In genomic region chr2:73657151-73657550, GRCm38 (mm10) we compare ENCODE assay signal across 8 mouse cellular contexts.
DNase-seq lines count a peak whose midpoint lies in the region; ATAC-seq and TF ChIP-seq lines count a peak whose summit lies in the region.

No protein-coding gene starts in this region.

- WGBS in heart, embryonic 12.5 days = 54% methylated on average over 7 of the region's 7 CpGs
- WGBS in lung, embryonic 14.5 days = 31% methylated on average over 7 of the region's 7 CpGs
- WGBS in stomach, embryonic 15.5 days = 47% methylated on average over 7 of the region's 7 CpGs
- WGBS in liver, embryonic 11.5 days = 71% methylated on average over 7 of the region's 7 CpGs

- no peaks in the 10 kb centered on the region for H3K27me3 ChIP-seq in heart, embryonic 12.5 days (replicated peaks)
- H3K27me3 ChIP-seq in lung, embryonic 14.5 days (ENCODE audit: insufficient read depth, low read length) = no peaks in the 10 kb centered on the region
- no peaks in the 10 kb centered on the region for H3K27me3 ChIP-seq in stomach, embryonic 15.5 days (replicated peaks)
- no peaks in the 10 kb centered on the region for H3K27me3 ChIP-seq in liver, embryonic 11.5 days (replicated peaks; ENCODE audit: control insufficient read depth, insufficient read depth, low read length)

- no peak overlapping the region for H3K4me2 ChIP-seq in heart, embryonic 12.5 days
- peak overlapping the region; percentile 35 for H3K4me2 ChIP-seq in lung, embryonic 14.5 days
- no peak overlapping the region for H3K4me2 ChIP-seq in stomach, embryonic 15.5 days
- no peak overlapping the region for H3K4me2 ChIP-seq in liver, embryonic 11.5 days

- peak; percentile 61 to 64 for DNase-seq in heart, adult 18-20 months
- peak; percentile 36 for DNase-seq in fibroblast of lung, adult 2 months (ENCODE audit: low read depth)
- peak; percentile 59 for DNase-seq in kidney, adult 9 months
- peak; percentile 70 for DNase-seq in lung, embryonic 14.5 days
- no peak for DNase-seq in thymus, postnatal 0 days (ENCODE audit: low spot score)
- no peak for DNase-seq in liver, embryonic 11.5 days (ENCODE audit: low spot score)

- ATAC-seq in heart, embryonic 12.5 days (ENCODE audit: insufficient number of reproducible peaks, low FRiP score) = no peak
- peak; percentile 47; the same call in 1 of the 2 replicates for ATAC-seq in lung, embryonic 14.5 days (ENCODE audit: insufficient read depth)
- 0 out of 2 replicates have a peak, but pooled peaks have one; percentile 55 for ATAC-seq in stomach, embryonic 15.5 days (ENCODE audit: insufficient read depth, low FRiP score, low read depth)
- ATAC-seq in liver, embryonic 11.5 days (replicated peaks; ENCODE audit: low FRiP score) = no peak

- H3K4me1 ChIP-seq in heart, embryonic 12.5 days (replicated peaks) = peaks cover 27% of the 10 kb centered on the region
- peaks cover 12% of the 10 kb centered on the region; the same call in 1 of the 2 replicates for H3K4me1 ChIP-seq in lung, embryonic 14.5 days (ENCODE audit: insufficient read depth)
- H3K4me1 ChIP-seq in stomach, embryonic 15.5 days = 0 out of 2 replicates have a peak, but pooled peaks cover 8% of the 10 kb centered on the region
- no peaks in the 10 kb centered on the region for H3K4me1 ChIP-seq in liver, embryonic 11.5 days (replicated peaks; ENCODE audit: control insufficient read depth, insufficient read depth, low read length)

- TF ChIP-seq CTCF in lung, embryonic 14.5 days (IDR thresholded peaks at IDR 0.05; ENCODE audit: low read depth) = no peak

- no peak overlapping the region for H3K27ac ChIP-seq in heart, embryonic 12.5 days (ENCODE audit: poor library complexity, severe bottlenecking)
- peak overlapping the region; percentile 5 for H3K27ac ChIP-seq in lung, embryonic 14.5 days (ENCODE audit: low read depth)
- H3K27ac ChIP-seq in stomach, embryonic 15.5 days = no peak overlapping the region
- H3K27ac ChIP-seq in liver, embryonic 11.5 days (ENCODE audit: low read depth, low read length) = no peak overlapping the region

- no peaks in the 10 kb centered on the region for H3K9me3 ChIP-seq in heart, embryonic 12.5 days (replicated peaks)
- H3K9me3 ChIP-seq in lung, embryonic 14.5 days (ENCODE audit: low read depth, low read length) = no peaks in the 10 kb centered on the region
- no peaks in the 10 kb centered on the region for H3K9me3 ChIP-seq in stomach, embryonic 15.5 days
- no peaks in the 10 kb centered on the region for H3K9me3 ChIP-seq in liver, embryonic 11.5 days (ENCODE audit: control insufficient read depth, low read length)

- H3K9ac ChIP-seq in heart, embryonic 12.5 days = no peak overlapping the region
- no peak overlapping the region for H3K9ac ChIP-seq in lung, embryonic 14.5 days
- no peak overlapping the region for H3K9ac ChIP-seq in stomach, embryonic 15.5 days
- no peak overlapping the region for H3K9ac ChIP-seq in liver, embryonic 11.5 days (ENCODE audit: low read depth, low read length)

- no peaks in the 10 kb centered on the region for H3K36me3 ChIP-seq in heart, embryonic 12.5 days
- no peaks in the 10 kb centered on the region for H3K36me3 ChIP-seq in lung, embryonic 14.5 days (ENCODE audit: insufficient read depth)
- H3K36me3 ChIP-seq in stomach, embryonic 15.5 days = no peaks in the 10 kb centered on the region
- no peaks in the 10 kb centered on the region for H3K36me3 ChIP-seq in liver, embryonic 11.5 days (ENCODE audit: control insufficient read depth, insufficient read depth, low read length)

- no peak overlapping the region for H3K4me3 ChIP-seq in heart, embryonic 12.5 days
- no peak overlapping the region for H3K4me3 ChIP-seq in lung, embryonic 14.5 days (ENCODE audit: low read depth, low read length)
- no peak overlapping the region for H3K4me3 ChIP-seq in stomach, embryonic 15.5 days (replicated peaks)
- no peak overlapping the region for H3K4me3 ChIP-seq in liver, embryonic 11.5 days (ENCODE audit: low read depth, low read length)

Comparison
In these comparisons a context has a peak if more than half of its experiments do, and no peak if none do; other contexts are left out.
1. DNase-seq: peak in heart, adult 18-20 months (2 of 2), fibroblast of lung, adult 2 months (single experiment), kidney, adult 9 months (single experiment) and lung, embryonic 14.5 days (single experiment); none in thymus, postnatal 0 days (single experiment) and liver, embryonic 11.5 days (single experiment).
2. ATAC-seq: peak in lung, embryonic 14.5 days (single experiment) and stomach, embryonic 15.5 days (single experiment); none in heart, embryonic 12.5 days (single experiment) and liver, embryonic 11.5 days (single experiment).